Comparison of ENCODE assay signal across 26 mouse cellular contexts in genomic region chr9:85771454-85771853, GRCm38 (mm10).
"Had no signal": no experiment of that assay in that cellular context is flagged by ENCODE, and none has a peak within 500 bp of the region (broad histone marks: within the 10 kb centered on the region; RNA-seq: fewer than 3 reads in every experiment).

No protein-coding gene starts in this region.

- ATAC-seq: hindbrain, embryonic 16.5 days; inflammation-experienced regulatory T-cells, adult 6 months; intestine, embryonic 15.5 days; intestine, postnatal 0 days; liver, embryonic 12.5 days had no signal

- H3K4me3 ChIP-seq: gastrocnemius, adult 2 months; heart, embryonic 10.5 days; heart, embryonic 12.5 days; hindbrain, embryonic 10.5 days; hindbrain, embryonic 12.5 days; intestine, embryonic 15.5 days; limb, embryonic 13.5 days; limb, embryonic 15.5 days; liver, embryonic 12.5 days had no signal

- DNase-seq: gastrocnemius, adult 2 months; gastrocnemius, postnatal 10 days; gastrocnemius, postnatal 25 days; heart, adult 18-20 months; heart, postnatal 10 days; heart, postnatal 4 days; kidney, adult 18-20 months; kidney, adult 8-10 months; kidney, postnatal 10 days; kidney, postnatal 36 days; layer of hippocampus, adult 9-11 months; layer of hippocampus, postnatal 36 days; left cerebral cortex, postnatal 4 days had no signal

- H3K9me3 ChIP-seq: heart, embryonic 10.5 days; heart, embryonic 12.5 days; hindbrain, embryonic 10.5 days; hindbrain, embryonic 12.5 days; intestine, embryonic 15.5 days; limb, embryonic 13.5 days; limb, embryonic 15.5 days; liver, embryonic 12.5 days had no signal

- H3K4me2 ChIP-seq: heart, embryonic 12.5 days; hindbrain, embryonic 12.5 days; hindbrain, embryonic 14.5 days; intestine, embryonic 15.5 days; limb, embryonic 13.5 days; limb, embryonic 15.5 days; liver, embryonic 12.5 days had no signal

- H3K9ac ChIP-seq: heart, embryonic 12.5 days; hindbrain, embryonic 12.5 days; hindbrain, embryonic 14.5 days; intestine, embryonic 15.5 days; limb, embryonic 13.5 days; limb, embryonic 15.5 days; liver, embryonic 12.5 days; liver, embryonic 14.5 days had no signal

- H3K27me3 ChIP-seq: heart, embryonic 12.5 days; hindbrain, embryonic 12.5 days; intestine, embryonic 15.5 days; limb, embryonic 13.5 days; limb, embryonic 15.5 days; liver, embryonic 12.5 days had no signal

- H3K36me3 ChIP-seq: heart, embryonic 10.5 days; heart, embryonic 12.5 days; hindbrain, embryonic 10.5 days; hindbrain, embryonic 12.5 days; intestine, embryonic 15.5 days; limb, embryonic 13.5 days; limb, embryonic 15.5 days; liver, embryonic 12.5 days had no signal

- H3K27ac ChIP-seq: gastrocnemius, adult 2 months; heart, embryonic 10.5 days; hindbrain, embryonic 10.5 days; hindbrain, embryonic 12.5 days; hindbrain, embryonic 14.5 days; intestine, embryonic 15.5 days; limb, embryonic 13.5 days; limb, embryonic 15.5 days; liver, embryonic 12.5 days; liver, embryonic 14.5 days had no signal

- H3K4me1 ChIP-seq: heart, embryonic 10.5 days; heart, embryonic 12.5 days; hindbrain, embryonic 10.5 days; hindbrain, embryonic 12.5 days; intestine, embryonic 15.5 days; limb, embryonic 13.5 days; limb, embryonic 15.5 days had no signal
